Mouse (Mus musculus) forebrain, embryonic 14.5 days (tissue): Measurements from ENCODE around the gene Olfr725. TPM values are rescaled to one million over a fixed set of nuclear protein-coding genes. Genes with fewer than 3 reads are reported as not detected.

Experiments used
- polyA plus RNA-seq: library from polyadenylated mRNA; unstranded; fragments of >200 nt; fragmentation: Nextera tagmentation; extraction: Ambion mirVana; gene quantifications from 2 replicates; pipeline ENCODE4 v1.2.1, GENCODE M21; 2014

Olfr725 gene
- polyA plus RNA-seq, 1 experiment from 2014 or later: not detected

Other genes starting within 250 kb of the Olfr725 start
- gene Olfr722, start 138.4 kb downstream of the Olfr725 start, polyA plus RNA-seq: not detected in 2 replicates
- not detected in 2 replicates for gene Olfr723, start 108.6 kb downstream of the Olfr725 start, polyA plus RNA-seq
- not detected in 2 replicates for gene Olfr724, start 77.1 kb downstream of the Olfr725 start, polyA plus RNA-seq
- not detected in 2 replicates for gene Olfr726, start 50.6 kb upstream of the Olfr725 start, polyA plus RNA-seq
- gene Olfr727, start 82.8 kb upstream of the Olfr725 start, polyA plus RNA-seq: not detected in 2 replicates
- gene Olfr728, start 102.3 kb upstream of the Olfr725 start, polyA plus RNA-seq: not detected in 2 replicates
- not detected in 2 replicates for gene Olfr729, start 112.5 kb upstream of the Olfr725 start, polyA plus RNA-seq
- not detected in 2 replicates for gene Olfr730, start 147.8 kb upstream of the Olfr725 start, polyA plus RNA-seq
- gene Olfr731, start 201.5 kb upstream of the Olfr725 start, polyA plus RNA-seq: not detected in 2 replicates
- not detected in 2 replicates for gene Olfr732, start 243.8 kb upstream of the Olfr725 start, polyA plus RNA-seq